Mouse (Mus musculus) cerebellum, adult 8-10 months (tissue): ENCODE data around the gene Polr2l.

Experiments
- DNase-seq: peaks from one replicate; pipeline ENCODE4 v3.0.0; 2022

The Polr2l gene

DNA sequence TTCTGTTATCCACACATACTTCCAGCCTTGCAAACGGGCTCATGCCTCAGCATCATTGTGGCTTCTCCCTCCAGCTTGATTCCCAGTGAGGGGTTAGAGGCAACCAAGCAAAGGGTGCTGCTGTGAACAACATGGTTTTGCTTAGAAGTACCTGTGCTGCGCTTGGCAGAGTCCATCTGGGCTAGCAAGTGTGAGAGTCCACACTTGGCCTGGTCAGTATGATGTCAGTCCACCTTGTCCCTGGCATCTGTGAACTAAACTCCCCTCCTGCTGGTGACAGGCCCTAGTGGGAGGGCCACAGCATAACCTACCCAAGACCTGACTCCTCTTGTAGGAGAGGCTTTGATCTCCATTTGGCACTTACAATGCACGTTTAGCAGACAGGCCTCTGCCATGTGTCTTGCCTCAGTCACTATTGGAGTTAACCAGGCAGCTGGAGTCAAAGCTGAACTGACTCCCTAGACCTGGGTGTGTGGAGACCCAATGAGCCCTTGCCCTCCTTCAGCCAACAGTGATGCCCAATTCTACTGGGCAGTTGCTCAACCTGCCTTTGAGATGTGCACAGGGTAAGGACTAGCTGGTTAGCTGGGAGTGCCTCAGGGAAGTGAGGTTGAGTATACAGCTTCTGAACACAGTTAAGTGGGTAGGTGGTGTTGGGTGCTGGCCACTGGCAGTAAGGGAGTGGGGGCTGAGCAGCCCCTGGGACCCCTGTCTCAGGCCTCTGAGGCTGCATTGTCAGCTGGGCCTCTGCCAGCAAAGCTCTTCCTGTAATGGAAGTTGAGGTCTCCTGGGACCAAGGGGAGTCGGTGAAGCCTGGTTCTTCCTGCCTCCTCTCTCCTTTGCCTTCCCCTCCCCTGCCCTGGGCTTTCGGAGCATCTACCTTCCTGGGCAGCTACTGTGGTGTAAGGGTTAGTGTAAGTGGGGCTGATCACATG, 9.5 kb upstream of the Polr2l start:
- no peak for DNase-seq

DNA sequence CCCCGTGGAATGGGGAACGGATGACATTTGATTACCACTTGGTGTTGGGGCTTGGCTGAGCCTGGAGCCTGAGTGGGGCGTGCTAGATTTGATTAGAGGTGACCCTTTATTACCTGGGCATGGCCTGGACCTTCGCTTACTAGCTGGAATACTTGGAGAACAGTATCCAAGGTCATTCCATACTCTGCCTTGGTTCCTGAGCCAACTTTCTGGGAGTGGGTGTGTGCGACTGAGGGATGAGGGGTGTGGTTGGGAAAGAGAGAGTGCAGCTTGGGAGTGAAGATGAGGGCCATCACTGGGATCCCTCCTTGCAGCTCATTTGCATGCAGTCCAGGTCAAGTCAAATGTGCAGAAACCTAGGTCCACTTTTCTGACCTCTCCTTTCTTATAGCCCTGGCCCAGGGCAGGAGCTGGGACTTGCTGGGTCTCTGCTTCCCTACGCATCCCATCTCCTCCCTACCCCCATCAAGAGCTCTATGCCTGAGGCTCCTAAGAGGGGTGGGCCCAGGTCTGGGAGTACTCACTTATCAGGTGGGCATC, 8.3 kb upstream of the Polr2l start:
- no peak for DNase-seq

DNA sequence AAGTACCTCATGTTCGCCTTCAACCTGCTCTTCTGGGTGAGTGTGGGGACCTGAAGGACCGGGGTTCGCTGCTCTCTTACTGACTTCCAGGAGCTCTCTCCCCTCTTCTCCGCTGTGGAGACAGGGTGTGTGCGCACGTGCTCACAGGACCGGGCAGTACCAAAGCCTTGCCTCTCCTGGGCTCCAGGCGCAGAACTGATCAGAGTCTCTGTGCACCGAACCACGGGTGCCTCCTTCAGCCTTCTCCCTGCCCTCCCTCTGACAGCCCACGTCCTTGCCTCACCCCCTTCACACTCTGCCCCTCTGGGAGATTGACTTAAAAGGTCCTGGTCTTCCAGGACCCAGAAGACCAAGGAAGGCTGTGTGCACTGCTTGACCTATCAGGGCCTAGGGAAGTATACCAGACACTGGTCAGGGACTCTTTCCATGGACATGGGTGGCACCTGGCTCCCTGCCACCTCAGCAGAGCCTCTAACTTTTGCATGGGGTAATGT, 7.6 kb upstream of the Polr2l start:
- DNase-seq: no peak

DNA sequence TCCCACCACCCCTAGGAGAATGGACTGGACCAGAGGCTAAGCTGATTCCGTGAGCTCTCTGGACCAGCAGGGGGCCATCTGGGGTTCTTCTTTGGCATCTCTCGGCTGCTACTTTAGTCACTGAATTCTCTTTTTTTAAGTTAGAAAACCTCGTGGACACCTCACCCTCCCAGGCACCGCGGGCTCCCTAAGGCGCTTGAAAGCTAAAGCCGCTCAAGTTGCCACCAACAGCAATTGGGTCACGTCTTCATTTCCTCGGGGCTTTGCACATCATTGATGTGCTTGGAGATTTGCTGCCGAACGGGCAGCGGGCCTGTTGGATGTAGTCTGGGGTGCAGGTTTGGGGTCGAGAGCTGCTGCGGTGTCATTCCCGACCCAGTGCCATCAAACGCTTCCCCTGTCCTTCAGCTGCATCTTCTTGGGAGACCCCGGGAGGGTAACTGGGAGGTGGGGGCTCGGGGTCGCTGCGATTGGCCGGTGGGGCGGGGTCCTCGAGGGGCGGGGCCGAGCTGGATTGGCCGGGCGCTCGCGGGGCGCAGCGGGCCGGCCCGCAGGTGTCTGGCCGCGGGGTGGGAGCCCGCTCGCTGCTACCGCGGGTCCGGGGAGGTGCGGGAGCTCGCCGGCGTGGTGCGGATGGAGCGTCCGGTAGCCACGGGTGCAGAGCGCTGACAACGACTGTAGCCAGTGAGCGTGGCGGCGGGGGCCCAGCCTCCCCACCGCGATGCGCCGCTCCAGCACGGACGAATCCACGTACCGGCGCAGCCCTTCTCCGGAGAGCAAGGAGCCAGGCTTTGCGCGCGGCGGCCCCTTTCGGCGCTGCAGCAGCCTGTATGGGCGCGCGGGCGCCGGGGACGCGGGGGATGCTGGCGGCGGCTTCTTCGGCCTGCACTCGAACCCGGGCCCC, 6.8 kb upstream of the Polr2l start:
- DNase-seq: peak; percentile 76

DNA sequence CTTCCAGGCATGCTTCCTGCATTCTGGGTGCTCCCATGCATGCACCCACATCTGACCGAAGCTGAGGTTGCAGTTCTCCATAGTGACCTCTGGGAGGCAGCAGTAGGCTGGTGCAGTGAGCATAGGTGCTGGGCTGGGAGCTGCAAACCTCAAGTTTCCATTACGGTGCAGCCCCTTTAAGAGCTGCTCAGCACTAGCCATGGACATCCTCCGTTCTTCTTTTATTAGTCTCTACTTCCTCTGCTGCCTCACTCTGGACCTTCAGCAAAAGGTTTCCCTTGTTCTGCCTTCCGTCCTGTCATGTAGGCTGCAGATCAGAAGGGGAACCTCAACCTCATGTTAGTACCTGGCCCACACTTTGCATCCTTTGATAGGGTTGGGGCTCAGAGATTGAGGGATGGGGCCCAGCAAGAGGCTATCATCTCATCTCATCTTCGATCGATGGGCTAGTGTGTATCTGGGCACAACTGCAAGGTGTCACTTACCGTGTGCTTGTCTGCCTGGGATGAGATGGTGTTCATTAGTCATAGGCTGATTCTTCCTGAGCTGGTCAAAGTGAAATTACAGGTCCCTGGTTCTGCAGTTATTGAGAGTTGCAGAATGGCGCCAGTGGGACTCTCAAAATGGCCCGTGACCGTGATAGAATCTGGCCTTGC, 6.0 kb upstream of the Polr2l start:
- peak; percentile 87 for DNase-seq

DNA sequence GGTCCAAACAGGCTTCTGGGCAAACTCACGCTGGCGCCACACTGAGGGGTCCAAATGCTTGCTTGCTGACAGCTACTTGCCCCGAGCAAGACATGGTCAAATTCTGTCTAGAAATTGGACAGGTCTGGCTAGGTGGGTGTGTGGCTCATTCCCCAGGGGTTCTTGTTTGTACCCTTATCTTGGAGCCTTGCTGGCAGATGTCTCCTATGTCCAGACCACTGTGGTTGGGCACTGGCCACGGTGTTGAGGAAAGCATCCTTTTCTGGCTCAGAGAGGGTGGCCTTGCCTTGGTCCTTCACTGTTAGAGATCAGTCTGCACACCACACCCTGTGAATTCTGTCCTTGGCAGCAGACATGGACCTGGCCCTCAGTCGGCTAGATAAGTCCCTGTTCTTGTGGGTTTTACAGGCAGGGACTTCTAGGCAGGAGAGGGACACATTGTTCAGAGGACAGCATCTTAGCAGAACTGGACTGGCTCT, 3.4 kb upstream of the Polr2l start:
- no peak for DNase-seq

DNA sequence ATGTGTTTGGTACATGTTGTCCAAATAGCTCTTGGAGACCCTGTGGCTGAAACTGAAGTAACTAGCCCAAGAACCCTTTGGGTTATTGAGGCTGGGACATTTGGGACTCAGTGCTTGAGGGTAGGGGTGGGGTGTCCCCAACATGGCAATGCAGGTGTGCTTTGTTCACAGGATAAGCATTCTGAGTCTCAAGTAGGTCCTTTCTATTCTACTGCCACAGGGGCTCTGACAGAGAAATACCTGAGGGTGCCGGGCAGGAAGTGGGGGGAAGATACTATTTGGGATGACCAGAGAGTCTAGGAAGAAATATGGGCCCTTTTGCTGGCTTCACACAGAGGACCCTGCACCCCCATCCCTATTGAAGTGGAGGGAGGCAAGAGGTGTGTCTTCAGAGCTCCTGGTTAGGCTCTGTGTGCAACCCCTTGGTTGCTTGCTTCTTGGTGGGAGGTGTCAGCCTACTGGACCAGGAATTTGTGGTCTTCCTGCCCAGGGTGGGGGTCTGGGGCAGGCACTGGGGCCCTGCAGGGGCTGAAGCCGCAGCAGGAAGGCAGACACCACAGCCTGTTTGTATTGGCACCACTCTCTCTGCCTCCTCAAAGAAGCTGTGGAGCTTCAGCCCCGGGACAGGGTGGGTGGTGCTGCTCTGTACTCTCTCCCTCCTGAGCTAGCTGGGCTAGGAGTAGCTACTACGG, 2.8 kb upstream of the Polr2l start:
- no peak for DNase-seq

DNA sequence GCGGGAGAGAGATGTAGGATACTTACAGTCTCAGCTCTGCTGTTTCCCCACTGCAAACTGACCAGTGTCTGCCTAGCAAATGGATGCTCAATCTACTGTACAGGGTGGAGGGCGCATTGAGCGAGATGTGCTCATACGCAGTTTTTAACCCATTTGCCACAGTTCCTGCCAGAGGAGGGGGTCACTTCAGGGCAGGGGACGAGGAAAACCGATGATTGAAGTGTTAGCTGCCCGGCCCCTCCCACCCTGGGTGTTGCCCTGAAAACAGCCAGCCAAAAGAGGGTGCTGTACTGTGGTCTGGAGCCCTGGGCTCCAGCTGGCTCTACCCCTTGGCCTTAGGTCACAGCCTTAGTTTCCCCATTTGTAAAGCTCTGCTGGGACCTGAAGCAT, 2.0 kb upstream of the Polr2l start:
- no peak for DNase-seq

DNA sequence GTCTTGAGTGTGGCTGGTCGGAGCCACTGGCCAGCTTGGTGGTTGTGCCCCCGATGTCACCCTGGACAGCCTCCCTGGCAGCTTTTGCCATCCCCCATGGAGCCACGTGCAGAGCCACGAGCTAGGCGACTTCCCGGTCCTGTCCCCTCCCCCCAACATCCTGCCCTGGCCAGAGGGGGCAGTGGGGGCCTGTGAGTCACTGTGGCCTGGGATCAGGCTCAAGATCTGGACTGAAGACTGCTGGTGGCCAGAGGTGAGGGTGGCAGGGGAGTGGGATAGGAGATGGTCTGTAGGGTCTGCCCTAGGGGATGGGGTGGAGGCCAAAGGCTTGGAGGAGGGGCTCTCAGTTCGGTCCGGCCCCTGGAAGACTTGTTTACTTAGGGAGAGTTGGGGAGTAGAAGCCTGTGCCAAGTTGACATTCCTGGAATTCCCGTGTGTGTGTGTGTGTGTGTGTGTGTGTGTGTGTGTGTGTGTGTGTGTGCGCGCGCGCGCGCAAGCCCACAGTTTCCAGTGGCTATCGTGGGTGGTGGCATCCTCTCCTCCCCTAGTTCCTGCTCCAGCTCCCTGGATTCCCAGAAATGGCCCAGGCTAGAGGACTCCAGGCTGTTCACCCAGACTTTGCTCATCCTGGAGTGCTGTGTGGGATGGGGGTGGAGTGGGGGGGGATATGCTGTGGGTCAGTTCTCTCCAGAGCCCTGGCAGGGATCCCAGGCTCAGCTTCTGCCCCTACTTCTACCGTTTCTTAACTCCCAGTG, 1.5 kb upstream of the Polr2l start:
- no peak for DNase-seq

DNA sequence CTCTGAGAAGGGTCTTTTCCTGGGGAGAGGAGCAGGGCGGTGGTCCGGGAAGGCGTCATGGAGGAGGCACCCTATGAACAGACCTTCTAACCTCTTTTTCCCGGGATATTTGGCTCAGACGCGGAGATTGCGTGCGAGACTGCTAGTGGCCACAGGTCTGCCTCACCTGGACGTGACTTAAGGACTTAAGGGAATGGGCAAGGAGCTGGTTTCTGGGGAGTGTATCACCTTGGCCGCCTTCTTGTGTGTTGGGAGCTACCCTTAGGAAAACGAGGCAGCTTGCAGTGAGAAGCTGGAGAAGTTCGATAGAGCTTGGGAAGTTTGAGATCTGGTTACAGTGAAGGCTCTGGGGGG, 850 bp upstream of the Polr2l start:
- DNase-seq: no peak

DNA sequence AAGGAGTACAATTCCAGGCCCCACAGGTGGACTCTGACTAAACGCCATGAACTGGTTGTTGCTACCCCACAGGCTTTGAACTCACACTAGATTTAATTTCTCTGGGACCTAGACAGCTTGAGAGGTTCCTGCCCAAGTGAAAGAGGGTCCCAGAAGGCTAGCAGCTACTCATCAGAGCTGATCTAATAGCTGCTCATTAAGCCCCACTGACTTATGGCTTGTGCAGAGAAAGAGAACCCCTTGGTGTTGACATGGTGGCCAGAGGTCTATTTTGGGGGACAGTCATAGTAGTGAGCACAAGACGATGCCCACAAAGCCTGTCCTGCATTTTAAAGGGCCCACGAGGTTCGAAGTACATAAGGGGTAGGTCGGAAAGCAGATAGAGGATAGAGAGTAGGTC, 772 bp downstream of the Polr2l start:
- DNase-seq: no peak

DNA sequence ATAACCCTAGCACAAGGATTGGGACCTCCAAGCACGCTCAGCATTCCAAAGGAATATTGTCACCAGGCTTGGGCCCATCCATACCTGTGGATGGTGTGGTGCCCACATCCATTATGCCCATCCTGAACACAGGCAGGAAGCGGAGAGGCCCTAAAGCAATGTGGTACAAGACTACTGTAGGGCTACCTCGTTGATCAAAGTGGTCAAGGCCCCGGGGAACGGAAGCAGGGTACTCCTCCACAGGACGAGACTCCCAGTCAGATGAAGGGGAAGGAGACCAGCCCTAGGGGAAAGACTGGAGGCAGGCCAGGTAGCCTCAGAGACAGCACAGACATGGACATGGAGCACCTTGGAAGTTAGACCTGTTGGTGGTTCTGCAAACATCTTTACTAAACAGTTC, 2.2 kb downstream of the Polr2l start:
- no peak for DNase-seq

DNA sequence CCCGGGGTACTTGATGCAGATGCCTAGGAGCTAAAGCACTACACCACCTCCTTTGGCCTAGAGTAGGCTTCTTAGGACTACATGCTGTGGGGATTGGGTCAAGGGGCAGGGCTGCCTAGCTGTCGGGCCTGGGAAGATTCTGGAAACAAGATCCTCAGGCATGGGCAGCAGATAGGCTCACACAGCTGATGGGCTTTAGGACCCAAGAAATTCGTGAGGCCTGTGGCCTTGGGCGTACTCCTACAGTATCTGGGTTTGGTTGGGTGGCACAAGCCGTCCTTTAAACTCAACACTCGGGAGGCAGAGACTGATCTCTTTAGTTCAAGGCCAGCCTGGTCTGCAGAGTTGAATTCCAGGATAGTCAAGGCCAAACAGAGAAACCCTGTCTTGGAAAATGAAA, 2.7 kb downstream of the Polr2l start:
- no peak for DNase-seq

DNA sequence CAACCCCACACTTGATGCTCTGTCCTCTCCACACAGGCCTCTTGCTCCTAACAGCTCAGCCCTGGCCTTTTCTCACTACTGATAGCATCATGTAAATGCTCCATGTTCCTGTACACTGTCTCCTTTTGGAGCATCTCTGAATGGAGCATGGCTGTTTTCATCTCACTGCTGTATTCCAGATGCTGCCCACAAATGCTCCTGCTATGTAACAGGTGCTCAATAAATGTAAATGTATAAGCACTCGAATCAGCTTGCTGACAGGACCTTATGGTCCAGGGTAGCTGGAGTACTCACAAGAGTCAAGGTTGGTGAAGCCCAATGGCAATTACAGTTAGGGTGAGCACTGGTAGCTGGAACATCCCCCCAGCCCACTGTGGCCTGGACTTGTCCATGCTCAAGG, 3.7 kb downstream of the Polr2l start:
- DNase-seq: no peak

DNA sequence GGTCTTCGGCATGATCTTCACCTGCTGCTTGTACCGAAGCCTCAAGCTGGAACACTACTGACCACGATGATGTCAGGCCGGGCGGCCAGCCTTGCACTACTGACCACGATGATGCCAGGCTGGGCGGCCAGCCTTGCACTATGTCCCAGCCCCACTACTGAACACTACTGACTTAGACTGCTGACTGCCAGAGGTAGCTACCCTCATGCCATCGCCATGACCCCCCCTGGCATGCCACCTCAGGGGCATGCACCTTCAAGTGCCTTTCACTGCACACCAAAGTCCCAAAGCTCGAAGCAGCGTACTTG, 4.3 kb downstream of the Polr2l start:
- no peak for DNase-seq

DNA sequence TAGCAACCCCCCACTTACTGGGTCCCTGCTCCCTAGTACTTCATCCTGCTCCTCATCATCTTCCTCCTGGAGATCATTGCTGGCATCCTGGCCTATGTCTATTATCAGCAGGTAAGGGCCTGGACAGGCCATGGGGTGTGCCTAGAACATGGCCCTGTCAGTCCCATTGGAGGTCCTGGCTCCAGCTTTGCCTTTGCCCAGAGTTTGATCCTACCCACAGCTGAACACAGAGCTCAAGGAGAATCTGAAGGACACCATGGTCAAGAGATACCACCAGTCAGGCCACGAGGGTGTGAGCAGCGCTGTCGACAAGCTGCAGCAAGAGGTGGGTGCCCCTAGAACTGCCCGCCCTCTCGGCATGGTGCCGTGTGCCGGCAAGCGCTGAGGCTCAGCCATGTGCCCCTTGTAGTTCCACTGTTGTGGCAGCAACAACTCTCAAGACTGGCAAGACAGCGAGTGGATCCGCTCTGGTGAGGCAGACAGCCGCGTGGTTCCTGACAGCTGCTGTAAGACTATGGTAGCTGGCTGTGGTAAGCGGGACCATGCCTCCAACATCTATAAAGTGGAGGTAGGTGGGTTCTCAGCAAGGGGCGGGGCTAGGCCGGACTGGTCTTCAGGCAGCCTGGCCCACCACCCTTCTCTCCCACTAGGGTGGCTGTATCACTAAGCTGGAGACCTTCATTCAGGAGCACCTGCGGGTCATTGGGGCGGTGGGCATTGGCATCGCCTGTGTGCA, 4.9 kb downstream of the Polr2l start:
- DNase-seq: no peak

DNA sequence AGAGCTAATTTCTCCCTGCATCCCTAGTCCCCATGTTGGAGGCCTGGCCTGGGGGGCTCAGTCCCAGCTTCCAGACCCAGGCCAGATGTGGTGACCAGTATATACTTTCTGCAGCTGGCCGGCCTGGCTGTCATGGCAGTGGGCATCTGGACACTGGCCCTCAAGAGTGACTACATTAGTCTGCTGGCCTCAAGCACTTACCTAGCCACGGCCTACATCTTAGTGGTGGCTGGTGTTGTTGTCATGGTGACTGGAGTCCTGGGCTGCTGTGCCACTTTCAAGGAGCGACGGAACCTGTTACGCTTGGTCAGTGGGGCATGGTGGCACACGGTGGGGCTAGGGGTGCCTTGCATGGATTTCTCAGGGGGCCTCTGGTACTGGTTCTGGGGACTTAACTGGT, 5.6 kb downstream of the Polr2l start:
- no peak for DNase-seq

DNA sequence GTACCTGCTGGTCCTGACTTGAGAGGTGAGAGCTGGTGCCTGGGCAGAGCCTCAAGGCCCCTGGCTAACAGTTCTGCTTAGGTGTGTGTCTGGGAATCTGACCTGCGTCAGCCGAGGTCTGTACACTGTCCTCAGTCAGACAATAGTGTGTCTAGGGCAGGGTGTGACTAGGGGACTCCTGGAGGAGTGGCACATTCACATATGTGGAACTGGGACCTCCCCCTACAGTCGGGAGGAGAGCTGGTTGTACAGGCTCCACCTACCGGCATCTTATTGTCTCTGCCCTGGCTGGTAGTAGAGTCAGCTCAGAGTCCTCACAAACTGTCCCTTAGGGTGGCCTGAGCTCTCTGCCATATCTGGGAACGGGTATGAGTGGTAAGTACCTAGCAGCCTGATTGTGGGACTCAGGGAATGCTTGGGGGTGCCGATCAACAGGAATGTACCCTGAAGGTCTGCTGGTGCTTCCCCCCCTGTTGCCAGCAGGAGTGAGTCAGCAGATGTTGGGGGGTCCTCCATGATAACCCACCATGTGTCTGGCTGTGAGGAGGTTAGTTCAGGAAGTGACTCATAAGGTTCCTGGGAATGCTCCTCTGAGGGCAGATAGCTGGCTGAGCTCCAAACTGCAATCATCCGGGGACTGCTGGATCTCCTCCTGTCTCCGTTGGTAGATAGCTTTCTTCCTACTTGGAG, 6.3 kb downstream of the Polr2l start:
- DNase-seq: peak; percentile 59

DNA sequence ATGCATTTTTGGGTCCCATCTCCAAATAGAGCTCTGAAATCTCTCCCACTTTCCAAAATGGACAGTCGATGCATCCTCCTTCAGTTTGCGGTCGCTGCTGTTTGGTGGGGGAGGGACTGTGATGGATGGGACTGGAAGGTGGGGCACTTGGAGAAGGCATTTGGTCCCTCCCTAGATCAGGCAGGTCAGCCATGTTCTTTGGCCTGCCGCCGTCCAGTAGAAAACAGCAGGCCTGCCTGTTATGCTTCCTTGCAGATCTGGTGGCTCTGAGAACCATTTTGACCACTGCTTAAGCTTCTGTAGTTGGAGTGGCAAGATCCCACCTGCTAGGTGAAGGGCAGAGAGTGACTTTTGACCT, 6.8 kb downstream of the Polr2l start:
- DNase-seq: no peak

DNA sequence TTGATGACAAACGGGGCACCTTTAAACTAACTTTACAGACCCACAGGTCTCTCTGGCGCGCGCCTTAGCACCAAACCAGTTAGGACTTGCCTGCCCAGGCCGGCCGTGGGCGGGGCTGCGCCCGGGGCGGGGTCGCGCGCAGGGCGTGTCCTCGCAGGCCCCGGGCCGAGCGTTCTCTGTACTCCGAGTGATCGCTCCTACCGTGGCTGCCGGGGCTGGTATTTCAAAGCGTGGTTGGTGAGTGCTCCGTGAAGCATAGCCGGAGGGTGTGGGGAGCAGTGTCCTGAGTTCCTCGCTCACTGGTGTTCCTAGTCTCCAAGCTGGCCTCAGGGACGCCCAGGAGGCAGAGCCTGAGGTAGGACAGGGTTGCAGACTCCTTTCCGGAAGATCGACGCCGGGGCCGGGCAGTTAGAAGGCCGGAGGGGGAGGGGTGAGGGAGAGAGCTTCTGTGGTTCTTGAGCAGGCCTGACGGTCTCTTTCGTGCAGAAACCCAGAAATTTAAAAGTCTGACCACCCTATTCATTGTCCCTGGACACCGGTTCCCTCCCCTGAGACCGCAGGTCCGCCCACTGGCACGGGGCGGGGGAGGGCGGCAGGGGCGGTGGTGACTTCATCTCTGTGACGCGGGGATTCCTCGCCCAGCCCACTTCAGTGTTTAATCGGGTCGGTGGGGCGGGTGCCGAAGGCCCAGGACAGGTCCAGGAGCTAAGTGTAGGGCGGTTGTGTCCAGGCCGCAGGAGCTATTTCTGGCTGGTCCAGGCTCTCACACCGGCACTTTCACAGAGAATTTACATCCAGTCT, 7.5 kb downstream of the Polr2l start, which contains the start of gene Cd151:
TSS of gene Cd151 (plus strand) at position 163 of the 801 bp plus-strand sequence.
- DNase-seq: no peak
